Mouse (Mus musculus) thymus, postnatal 36 days (tissue): ENCODE data around the gene Prdm11.

Experiments used
- DNase-seq, 2 experiments: peaks; one replicate each; pipeline ENCODE4 v3.0.0; 2022; ENCODE audit warnings: mixed read lengths in 2 of 2

The Prdm11 gene

GRCm38 (mm10) chr2:93011465-93011864 is 34.5 kb downstream of the Prdm11 start:
- DNase-seq = no peak

- DNase-seq = no peak
Observed at GRCm38 (mm10) chr2:93007967-93008685, 37.8 kb downstream of the Prdm11 start.

GRCm38 (mm10) chr2:93005028-93005427 is 40.9 kb downstream of the Prdm11 start:
- DNase-seq = no peak

GRCm38 (mm10) chr2:92991976-92992375 is 54.0 kb downstream of the Prdm11 start:
- no peak for DNase-seq

- no peak for DNase-seq
Observed at GRCm38 (mm10) chr2:92989593-92989992, 56.4 kb downstream of the Prdm11 start.

- peak; percentile 45 to 56 for DNase-seq
Observed at GRCm38 (mm10) chr2:92987901-92988631, 57.9 kb downstream of the Prdm11 start.

- DNase-seq = peak in 1 of 2 experiments; percentile 29
Observed at GRCm38 (mm10) chr2:92987108-92987618, 58.8 kb downstream of the Prdm11 start.

- no peak for DNase-seq
Observed at GRCm38 (mm10) chr2:92985600-92985999, 60.4 kb downstream of the Prdm11 start.

- no peak for DNase-seq
Observed at GRCm38 (mm10) chr2:92985171-92985570, 60.8 kb downstream of the Prdm11 start.

- no peak for DNase-seq
Observed at GRCm38 (mm10) chr2:92984321-92985108, 61.5 kb downstream of the Prdm11 start.

GRCm38 (mm10) chr2:92983273-92983620 is 62.7 kb downstream of the Prdm11 start:
- no peak for DNase-seq

GRCm38 (mm10) chr2:92982591-92983272 is 63.2 kb downstream of the Prdm11 start:
- no peak for DNase-seq

- no peak for DNase-seq
Observed at GRCm38 (mm10) chr2:92980165-92980564, 65.8 kb downstream of the Prdm11 start.

GRCm38 (mm10) chr2:92975031-92975790 is 70.8 kb downstream of the Prdm11 start:
- peak in 1 of 2 experiments; percentile 25 for DNase-seq

- no peak for DNase-seq
Observed at GRCm38 (mm10) chr2:92973646-92974045, 72.3 kb downstream of the Prdm11 start.

- DNase-seq = peak; percentile 48 to 67
Observed at GRCm38 (mm10) chr2:92972071-92972470, 73.9 kb downstream of the Prdm11 start.

GRCm38 (mm10) chr2:92971536-92971935 is 74.4 kb downstream of the Prdm11 start:
- peak; percentile 45 to 70 for DNase-seq

- no peak for DNase-seq
Observed at GRCm38 (mm10) chr2:92971069-92971468, 74.9 kb downstream of the Prdm11 start.

GRCm38 (mm10) chr2:92967839-92968166 is 78.2 kb downstream of the Prdm11 start:
- DNase-seq = no peak

- DNase-seq = no peak
Observed at GRCm38 (mm10) chr2:92967032-92967838, 78.7 kb downstream of the Prdm11 start.

- peak in 1 of 2 experiments; percentile 56 for DNase-seq
Observed at GRCm38 (mm10) chr2:92966257-92966656, 79.7 kb downstream of the Prdm11 start.
